Mouse (Mus musculus): ENCODE measurements around the gene Mical2.

GRCm38 (mm10) chr7:112194286-112194685, 31.4 kb upstream of the Mical2 start:
- TF ChIP-seq POLR2A (IDR thresholded peaks at IDR 0.05; ENCODE audit: low read depth, low read length) (no peak), CTCF (IDR thresholded peaks at IDR 0.05; ENCODE audit: extremely low read depth, insufficient read length, insufficient replicate concordance, low read depth, low read length) (no peak)
